Mouse (Mus musculus) embryonic fibroblast, embryonic 13.5 days (primary cell): ENCODE data around the gene Tpd52l1. TPM values are rescaled to one million over a fixed set of nuclear protein-coding genes. Genes with fewer than 3 reads are reported as not detected.

Experiments used
- H3K27ac ChIP-seq: 2 replicates; pipeline ENCODE4 v1.5.1; 2012; ENCODE audit warnings: low read length, control low read depth, inconsistent platforms; ENCODE audit not compliant: insufficient read depth
- H3K4me1 ChIP-seq: 2 replicates; pipeline ENCODE4 v1.6.1; 2011; ENCODE audit warnings: low read length; ENCODE audit not compliant: control insufficient read depth, insufficient read depth
- H3K4me3 ChIP-seq: 2 replicates; pipeline ENCODE4 v1.5.1; 2011; ENCODE audit warnings: mild to moderate bottlenecking, control low read depth, low read length; ENCODE audit not compliant: insufficient read depth
- CTCF ChIP-seq: IDR thresholded peaks from 2 replicates; pipeline ENCODE4 v1.5.1; 2011; ENCODE audit warnings: mild to moderate bottlenecking, control low read depth, low read length, moderate library complexity, borderline replicate concordance; ENCODE audit not compliant: insufficient read depth
- POLR2A ChIP-seq: IDR thresholded peaks from 2 replicates; pipeline ENCODE4 v1.6.1; 2011; ENCODE audit warnings: low read depth, mild to moderate bottlenecking, control low read depth, low read length, moderate library complexity
- polyA plus RNA-seq: library from polyadenylated mRNA; stranded (reverse); fragments of >200 nt; gene quantifications from 2 replicates; pipeline ENCODE4 v1.2.4, GENCODE M21; 2011; ENCODE audit warnings: low read depth; ENCODE audit not compliant: missing spikeins, insufficient read length

Tpd52l1 gene
- polyA plus RNA-seq, 1 experiment: 7.2 TPM

DNA sequence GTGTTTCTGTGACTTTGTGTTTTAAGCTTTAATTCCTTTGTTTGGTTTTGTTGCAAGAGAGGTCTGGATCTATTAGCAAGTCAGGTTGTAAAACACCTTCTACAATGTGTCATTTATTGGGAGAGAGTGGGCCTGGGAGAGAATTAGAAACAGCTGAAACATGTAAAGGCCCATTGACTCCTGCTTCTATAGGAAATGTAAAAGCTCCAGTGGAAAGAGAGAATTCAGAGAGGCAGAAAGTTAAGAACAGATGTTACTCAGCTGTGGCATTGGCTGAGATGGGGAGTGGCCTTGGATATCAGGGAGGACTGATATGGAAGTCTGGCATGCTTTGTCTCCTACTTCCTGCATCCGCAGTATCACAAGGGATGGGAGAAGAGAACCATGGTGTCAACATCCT is 145.5 kb downstream of the Tpd52l1 start:
- H3K4me3 ChIP-seq: no peak overlapping the region
- no peaks in the 10 kb centered on the region for H3K4me1 ChIP-seq
- no peak for TF ChIP-seq POLR2A
- no peak for TF ChIP-seq CTCF
- H3K27ac ChIP-seq: no peak overlapping the region

DNA sequence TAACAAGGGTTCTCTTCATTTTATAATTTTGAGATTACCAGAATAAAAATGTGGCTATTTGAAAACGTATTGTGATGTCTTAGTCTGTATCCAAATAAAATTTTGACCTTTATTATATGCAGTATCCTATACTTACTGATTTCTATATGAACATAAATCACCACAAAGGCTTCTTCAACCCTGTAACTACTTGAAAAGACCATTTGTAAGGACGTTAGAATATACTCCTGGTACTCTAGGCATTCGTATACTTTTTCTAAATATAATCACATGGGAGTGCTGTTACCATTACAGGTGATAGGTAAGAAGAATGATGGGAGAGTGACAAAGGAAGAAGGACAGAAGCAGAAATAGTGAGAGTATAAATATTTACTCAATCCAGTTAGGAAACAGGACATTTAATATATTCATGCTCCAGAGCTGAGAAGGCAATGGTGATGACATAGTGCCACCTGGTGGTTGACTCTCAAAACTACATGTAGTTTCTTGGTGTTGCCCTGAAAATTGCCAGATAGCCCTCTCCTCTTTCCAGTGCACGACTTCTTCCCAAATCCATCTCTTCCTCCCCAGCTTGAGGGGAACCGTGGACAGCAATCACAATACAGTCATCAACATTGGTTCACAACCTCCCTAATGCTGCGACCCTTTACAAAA is 146.7 kb downstream of the Tpd52l1 start:
- TF ChIP-seq POLR2A (no peak), CTCF (no peak)
- Histone ChIP-seq H3K4me1 (no peaks in the 10 kb centered on the region), H3K27ac (no peak overlapping the region), H3K4me3 (no peak overlapping the region)

DNA sequence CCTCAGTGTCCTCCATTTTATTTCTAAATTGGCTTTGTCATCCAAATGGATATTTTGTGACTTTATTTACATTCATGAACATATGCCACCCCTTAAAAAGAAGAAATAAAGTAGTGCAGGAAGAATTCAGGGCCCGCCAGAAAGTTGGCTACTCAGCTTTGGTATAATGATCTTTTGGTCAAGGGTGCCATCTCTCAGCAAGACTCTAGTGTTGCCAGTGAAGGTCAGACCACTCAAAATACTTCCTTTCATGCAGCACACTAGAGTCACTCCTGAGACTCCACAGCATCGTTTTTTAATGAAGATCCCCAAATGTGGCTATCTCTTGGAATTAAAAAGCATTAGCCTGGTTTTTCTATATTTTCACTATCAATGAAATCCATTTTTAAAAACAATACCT is 147.5 kb downstream of the Tpd52l1 start:
- no peaks in the 10 kb centered on the region for H3K4me1 ChIP-seq
- TF ChIP-seq CTCF (no peak), POLR2A (no peak)
- H3K27ac ChIP-seq: no peak overlapping the region
- no peak overlapping the region for H3K4me3 ChIP-seq

DNA sequence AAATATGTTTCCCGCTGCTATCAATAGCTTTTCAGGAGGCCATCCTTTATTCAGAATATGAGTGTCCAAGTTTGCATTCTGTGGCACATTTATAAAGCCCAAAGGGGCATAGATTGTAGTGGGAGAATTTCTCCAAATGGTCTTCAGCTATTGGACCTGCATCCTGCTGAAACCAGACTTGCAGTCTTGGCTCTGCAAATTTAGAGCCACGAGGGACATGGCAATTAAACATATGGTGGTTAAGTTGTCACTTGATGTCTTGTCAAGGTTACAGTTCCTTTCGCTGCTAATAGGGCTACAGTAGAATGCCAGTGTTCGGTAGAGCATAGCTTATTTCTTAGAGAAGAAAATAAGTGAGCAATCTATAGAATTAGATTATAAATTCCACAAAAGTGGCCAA is 148.7 kb downstream of the Tpd52l1 start:
- H3K4me1 ChIP-seq: no peaks in the 10 kb centered on the region
- TF ChIP-seq CTCF (no peak), POLR2A (no peak)
- H3K4me3 ChIP-seq: no peak overlapping the region
- no peak overlapping the region for H3K27ac ChIP-seq

DNA sequence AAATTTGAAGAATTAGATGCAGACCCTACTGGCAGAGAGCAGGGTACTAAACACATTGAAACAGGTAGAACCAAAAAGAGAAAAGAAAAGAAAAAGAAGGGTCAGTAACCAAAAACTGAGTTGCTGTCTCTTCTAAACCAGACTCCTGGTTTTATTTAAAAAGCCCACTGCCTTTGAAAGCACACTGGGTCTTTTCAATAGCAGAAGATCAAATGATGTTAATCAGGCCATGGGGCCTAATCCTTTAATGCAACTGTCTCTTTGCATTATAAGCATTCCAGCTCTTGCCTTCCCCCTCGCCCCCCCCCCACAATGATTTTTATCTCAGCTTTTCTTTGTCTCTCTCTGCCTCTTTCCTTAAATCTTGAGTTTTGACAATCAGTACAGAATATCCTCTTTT is 149.3 kb downstream of the Tpd52l1 start:
- Histone ChIP-seq H3K4me1 (no peaks in the 10 kb centered on the region), H3K4me3 (no peak overlapping the region), H3K27ac (no peak overlapping the region)
- TF ChIP-seq CTCF: no peak
- TF ChIP-seq POLR2A: no peak

DNA sequence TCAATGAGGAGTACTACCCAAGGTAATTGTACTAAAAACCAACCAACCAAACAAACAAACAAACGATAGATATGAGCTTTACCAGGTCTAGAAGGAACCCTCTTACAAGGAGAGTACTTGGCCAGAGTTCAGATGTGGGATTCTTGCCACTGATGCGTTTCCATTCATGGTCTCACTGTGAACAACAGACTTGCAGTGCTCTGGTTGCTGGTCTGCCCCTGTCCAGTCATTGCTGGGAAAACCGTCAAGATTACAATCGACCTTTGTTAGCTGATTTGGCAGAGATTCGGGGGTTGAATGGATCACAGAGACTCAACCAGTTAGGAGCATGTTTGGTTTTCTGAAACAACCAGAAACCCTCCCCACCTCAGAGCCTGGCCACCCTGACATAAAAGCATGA is 150.1 kb downstream of the Tpd52l1 start:
- no peaks in the 10 kb centered on the region for H3K4me1 ChIP-seq
- TF ChIP-seq CTCF (no peak), POLR2A (no peak)

DNA sequence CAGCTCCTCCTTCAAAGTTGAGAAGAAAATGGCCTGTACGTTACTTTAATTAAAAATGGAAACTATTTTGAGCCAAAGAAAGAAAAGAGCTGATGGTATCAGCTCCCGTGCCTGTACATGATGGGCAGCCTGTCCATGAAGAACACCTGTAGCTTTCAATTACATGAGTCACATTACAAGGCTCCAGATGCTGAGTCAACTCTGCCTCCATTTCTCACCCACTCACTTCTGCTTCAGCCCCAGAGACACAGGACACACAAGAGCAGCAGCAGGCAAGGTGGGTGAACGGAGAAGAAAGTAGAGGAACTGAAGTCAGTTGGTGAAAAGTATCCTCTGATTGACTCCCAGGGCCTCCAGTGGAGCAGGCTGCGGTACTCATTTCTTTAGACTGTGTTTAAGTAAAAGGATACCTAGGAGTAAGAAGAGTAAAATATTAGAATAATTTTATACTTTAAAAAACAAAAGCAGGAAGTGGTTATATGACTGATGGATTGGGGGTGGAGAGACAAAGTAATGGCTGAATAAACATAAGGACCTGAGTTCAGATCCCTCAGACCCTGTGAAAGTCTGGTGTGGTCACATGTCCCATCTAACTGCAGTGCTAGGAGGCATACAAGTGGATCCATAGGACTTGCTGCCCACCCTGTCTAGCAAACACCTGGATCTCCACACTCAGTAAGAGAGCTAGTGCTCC is 156.9 kb downstream of the Tpd52l1 start:
- Histone ChIP-seq H3K4me1 (no peaks in the 10 kb centered on the region), H3K27ac (no peak overlapping the region), H3K4me3 (no peak overlapping the region)
- TF ChIP-seq POLR2A (no peak), CTCF (no peak)

More for the DNA sequence above, 150.1 kb downstream of the Tpd52l1 start:
- H3K27ac ChIP-seq: no peak overlapping the region
- H3K4me3 ChIP-seq: no peak overlapping the region

DNA sequence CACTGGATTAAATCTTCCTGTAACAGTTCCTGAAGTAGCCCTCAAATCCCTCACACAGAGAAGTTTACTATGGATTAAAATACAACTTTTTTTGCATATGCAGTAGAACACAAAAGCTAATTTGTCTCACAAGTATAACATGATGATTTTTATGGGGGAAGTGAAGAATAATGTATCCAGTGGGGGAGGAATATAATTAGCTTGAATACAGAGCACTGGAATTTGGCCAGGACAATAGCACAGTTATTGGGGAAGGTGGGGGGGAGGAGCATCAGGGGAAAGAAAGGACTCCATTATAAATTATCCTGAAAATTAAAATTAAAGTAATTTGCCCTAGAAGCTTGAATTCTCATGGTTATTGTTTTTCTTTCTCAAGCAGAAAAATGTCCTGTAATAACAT is 158.0 kb downstream of the Tpd52l1 start:
- no peak overlapping the region for H3K4me3 ChIP-seq

More for the DNA sequence above, 158.0 kb downstream of the Tpd52l1 start:
- H3K27ac ChIP-seq: no peak overlapping the region
- no peak for TF ChIP-seq POLR2A
- TF ChIP-seq CTCF: no peak
- H3K4me1 ChIP-seq: no peaks in the 10 kb centered on the region

Other genes with a start within 250 kb of the Tpd52l1 start
- 28.1 and 31.5 TPM in 2 replicates for gene Hddc2, start 132.6 kb downstream of the Tpd52l1 start, polyA plus RNA-seq
- gene Rnf217, start 163.2 kb upstream of the Tpd52l1 start, polyA plus RNA-seq: 6.9 and 7.2 TPM in 2 replicates